Mouse (Mus musculus) c-Kit-positive CD71-negative TER-119-negative erythroid progenitor cells, embryonic 14.5 days (primary cell): ENCODE measurements around the gene Lrriq3.

Source experiments
- DNase-seq: peaks from one replicate; pipeline ENCODE4 v3.0.0-alpha.2; 2013; ENCODE audit warnings: low read depth

Gene Lrriq3

GRCm38 (mm10) chr3:155093116-155093956 lies at the start of gene Lrriq3, which contains the start of gene Fpgt:
Gene Lrriq3 (plus strand): TSS chr3:155093434.
Gene Fpgt (minus strand): TSS chr3:155093403.
- DNase-seq, result peak; percentile 58

GRCm38 (mm10) chr3:155052021-155052420 lies 41.2 kb upstream of the Lrriq3 start:
- no peak for DNase-seq

DNA sequence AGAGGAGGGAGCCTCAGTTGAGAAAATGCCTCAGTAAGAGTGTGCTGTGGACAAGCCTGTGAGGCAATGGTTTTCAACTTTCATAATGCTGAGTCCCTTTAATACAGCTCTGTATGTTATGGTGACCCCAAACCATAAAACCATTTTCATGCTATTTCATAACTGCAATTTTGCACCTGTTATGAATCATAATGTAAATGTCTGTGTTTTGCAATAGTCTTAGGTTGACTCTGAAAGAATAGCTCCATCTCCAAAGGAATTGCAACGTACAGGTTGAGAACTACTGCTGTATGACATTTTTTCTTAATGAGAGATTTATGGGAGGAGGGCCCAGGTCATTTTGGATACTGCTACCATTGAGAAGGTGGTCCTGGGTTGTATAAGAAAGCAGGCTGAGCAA lies 40.0 kb upstream of the Lrriq3 start:
- no peak for DNase-seq

DNA sequence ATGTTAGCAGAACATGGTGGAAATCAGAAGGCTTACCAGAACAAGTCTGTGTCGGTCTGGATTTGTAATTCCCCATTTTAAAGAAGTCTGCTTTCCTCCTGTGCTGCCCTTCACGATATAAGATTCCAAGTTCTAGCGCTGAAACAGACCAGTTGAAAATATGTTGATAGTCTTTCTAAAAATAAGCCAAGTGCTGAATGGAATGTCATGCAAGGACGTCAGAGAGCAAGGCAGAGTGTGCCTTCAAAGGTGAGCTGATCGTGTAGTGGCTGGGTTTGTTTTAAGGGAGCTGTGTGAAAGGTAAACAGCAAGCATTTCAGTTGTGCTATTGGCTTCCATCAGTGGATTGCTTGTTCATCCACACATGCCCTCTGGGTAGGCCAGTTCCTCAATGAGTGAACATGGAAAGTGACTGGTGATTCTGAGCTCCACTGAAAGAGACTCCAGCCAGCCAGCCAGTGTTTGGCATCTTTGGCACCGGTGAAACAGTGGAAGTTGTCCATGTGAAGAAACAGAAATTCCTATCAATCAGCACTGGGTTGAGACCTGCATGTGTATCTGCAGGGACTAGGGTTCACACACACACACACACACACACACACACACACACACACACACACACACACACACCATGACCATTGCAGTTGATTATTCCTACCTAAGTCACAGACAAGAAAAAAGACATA lies 37.9 kb upstream of the Lrriq3 start, which contains the start of gene Tnni3k:
Tnni3k (minus strand) TSS at position 177 of the 686 bp plus-strand sequence.
- no peak for DNase-seq

- DNase-seq, result no peak
Observed at GRCm38 (mm10) chr3:155056606-155057005, 36.6 kb upstream of the Lrriq3 start.

DNA sequence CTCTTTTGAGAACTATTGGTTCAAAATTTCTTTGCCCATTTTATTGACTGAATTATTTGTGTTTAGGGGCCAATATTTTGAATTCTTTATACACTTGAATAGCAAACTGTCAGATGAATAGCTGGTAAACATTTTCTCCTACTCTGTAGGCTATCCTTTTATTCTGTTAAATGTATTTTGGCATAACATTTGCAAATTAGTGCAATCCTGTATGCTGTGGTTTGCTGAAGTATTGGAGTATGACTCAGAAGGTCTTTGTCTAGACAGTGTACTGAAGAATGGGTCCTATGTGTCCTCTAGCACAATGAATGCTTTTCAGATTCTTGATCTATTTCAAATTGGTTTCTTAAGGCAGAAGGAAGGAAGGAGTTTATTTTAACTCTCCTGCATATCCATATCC lies 35.7 kb upstream of the Lrriq3 start:
- no peak for DNase-seq

GRCm38 (mm10) chr3:155058800-155059448 lies 34.3 kb upstream of the Lrriq3 start:
- DNase-seq, result no peak

DNA sequence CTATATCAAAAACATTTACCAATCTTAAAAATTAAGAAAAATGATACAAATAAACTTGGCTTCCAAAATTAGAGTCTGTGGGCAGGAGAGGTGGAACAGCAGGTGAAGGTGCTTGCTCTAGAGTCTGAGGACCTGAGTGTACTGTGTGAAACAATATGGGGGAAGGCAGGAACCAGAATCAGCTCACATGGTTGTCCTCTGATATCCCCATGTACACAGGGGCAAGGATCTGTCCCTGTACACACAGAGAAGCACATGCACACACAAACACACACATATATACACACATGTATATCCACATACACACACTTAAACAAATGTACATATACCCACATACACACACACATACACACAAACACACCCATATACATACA lies 33.8 kb upstream of the Lrriq3 start:
- DNase-seq, result no peak

DNA sequence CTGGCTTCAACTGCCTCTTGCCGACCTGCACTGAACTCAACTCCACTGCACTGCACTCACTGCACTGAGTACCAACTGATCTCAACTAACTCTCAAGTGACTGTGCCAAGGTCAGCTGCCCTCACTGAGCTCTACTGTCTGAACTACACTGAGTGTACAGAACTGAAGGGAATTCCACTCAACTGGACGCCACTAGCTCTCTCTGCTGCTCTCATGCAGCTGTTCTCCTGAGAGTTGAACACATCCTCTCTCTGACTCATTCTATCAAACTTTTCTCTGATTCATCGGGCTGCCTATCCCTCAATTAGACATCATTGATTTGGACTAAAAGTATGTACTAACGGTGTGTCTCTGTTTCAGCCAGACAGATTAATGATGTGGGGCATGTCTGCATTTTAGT lies 15.3 kb upstream of the Lrriq3 start:
- DNase-seq, result no peak

GRCm38 (mm10) chr3:155092081-155092480 lies 1.2 kb upstream of the Lrriq3 start:
- no peak for DNase-seq

- no peak for DNase-seq
Observed at GRCm38 (mm10) chr3:155099266-155099665, 6.0 kb downstream of the Lrriq3 start.

- no peak for DNase-seq
Observed at GRCm38 (mm10) chr3:155105957-155106356, 12.7 kb downstream of the Lrriq3 start.

DNA sequence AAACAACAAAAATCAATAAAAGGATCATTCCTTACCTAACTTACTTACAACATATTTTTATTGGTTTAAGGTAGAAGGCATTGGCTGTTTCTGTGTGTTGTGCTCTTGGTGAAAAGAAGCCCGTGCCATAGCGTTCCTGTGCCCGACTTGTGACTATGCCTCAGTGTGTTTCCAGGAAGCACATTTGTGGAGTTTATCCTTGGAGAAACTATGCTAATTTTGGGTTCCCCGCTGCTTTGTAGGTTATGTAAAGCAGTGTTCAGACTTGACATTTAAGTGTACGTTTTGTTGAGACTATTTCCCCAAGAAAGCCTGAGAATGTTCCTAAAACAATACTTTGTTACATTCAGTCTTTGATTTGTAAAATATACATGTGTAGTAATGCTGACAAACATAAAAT lies 44.5 kb downstream of the Lrriq3 start:
- no peak for DNase-seq

GRCm38 (mm10) chr3:155141047-155141446 lies 47.8 kb downstream of the Lrriq3 start:
- DNase-seq, result no peak

- DNase-seq, result no peak
Observed at GRCm38 (mm10) chr3:155144368-155144767, 51.1 kb downstream of the Lrriq3 start.

DNA sequence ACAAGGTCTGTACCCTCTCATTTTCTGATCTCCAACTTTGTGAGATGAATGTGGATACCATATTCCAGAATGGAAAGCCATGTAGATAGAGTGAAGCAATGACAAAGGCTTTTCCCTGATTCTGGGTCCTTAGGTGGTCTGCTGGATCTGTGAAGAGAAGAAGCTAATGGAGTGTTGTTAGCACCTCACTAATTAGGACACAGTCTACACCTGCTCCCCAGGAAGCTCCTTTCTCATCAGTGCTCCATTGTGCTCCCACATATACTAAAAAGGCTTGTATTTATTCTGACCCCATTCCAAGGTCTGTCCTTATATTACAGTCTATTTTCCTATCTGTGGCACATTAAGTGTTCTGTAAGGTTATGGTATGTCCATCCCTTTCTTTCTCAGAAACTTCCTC lies 68.6 kb downstream of the Lrriq3 start:
- no peak for DNase-seq

- no peak for DNase-seq
Observed at GRCm38 (mm10) chr3:155180303-155180902, 87.2 kb downstream of the Lrriq3 start.

GRCm38 (mm10) chr3:155186456-155186855 lies 93.2 kb downstream of the Lrriq3 start:
- DNase-seq, result no peak

DNA sequence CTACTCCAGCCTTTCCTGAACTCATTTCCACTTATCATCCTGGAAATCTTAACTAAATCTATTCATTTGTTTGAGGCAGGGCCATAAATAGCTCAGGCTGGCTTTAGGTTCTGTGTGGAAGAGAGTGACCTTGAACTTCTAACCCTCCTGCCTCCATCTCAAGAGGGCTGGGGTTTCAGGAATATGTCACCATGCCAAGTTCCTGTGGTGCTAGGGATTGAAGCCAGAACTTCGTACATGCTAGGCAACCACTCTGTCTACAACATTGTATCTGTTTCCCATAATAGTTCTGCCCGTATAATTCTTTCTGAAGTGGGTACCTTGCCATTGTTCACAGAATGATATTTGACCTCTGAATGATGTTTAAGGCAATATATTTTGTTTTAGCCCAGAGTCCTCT lies 95.6 kb downstream of the Lrriq3 start:
- DNase-seq, result no peak

GRCm38 (mm10) chr3:155234919-155235318 lies 141.7 kb downstream of the Lrriq3 start:
- DNase-seq, result no peak

- DNase-seq, result no peak
Observed at GRCm38 (mm10) chr3:155235502-155235901, 142.3 kb downstream of the Lrriq3 start.
